In genomic region chr9:58249592-58250192, GRCm38 (mm10) we compare ENCODE assay signal across 8 mouse cellular contexts. TPM values are rescaled to one million over a fixed set of nuclear protein-coding genes. Genes with fewer than 3 reads are reported as not detected.
DNase-seq lines count a peak whose midpoint lies in the region; ATAC-seq and TF ChIP-seq lines count a peak whose summit lies in the region.

Pml (minus strand) TSS chr9:58249786.

- H3K4me1 ChIP-seq in E14TG2a.4 (replicated peaks; ENCODE audit: low read depth, low read length) = peaks cover 62% of the 10 kb centered on the region
- peaks cover 47% of the 10 kb centered on the region for H3K4me1 ChIP-seq in forebrain, embryonic 13.5 days
- H3K4me1 ChIP-seq in lung, embryonic 14.5 days (ENCODE audit: insufficient read depth) = peaks cover 12% of the 10 kb centered on the region
- peaks cover 17% of the 10 kb centered on the region for H3K4me1 ChIP-seq in olfactory bulb, adult 2 months (ENCODE audit: control insufficient read depth, insufficient read depth, low read length)

- H3K27me3 ChIP-seq in E14TG2a.4 (ENCODE audit: insufficient read depth, low read length) = no peaks in the 10 kb centered on the region
- no peaks in the 10 kb centered on the region for H3K27me3 ChIP-seq in forebrain, embryonic 13.5 days
- no peaks in the 10 kb centered on the region for H3K27me3 ChIP-seq in lung, embryonic 14.5 days (ENCODE audit: insufficient read depth, low read length)

- intact Hi-C loops in heart, postnatal 25 days (cut with DNase I) = no loop called here

- peak within 1 kb of the TSS; percentile 64 for H3K4me2 ChIP-seq in forebrain, embryonic 13.5 days
- H3K4me2 ChIP-seq in lung, embryonic 14.5 days = peak within 1 kb of the TSS; percentile 67

- peaks cover 24% of the 10 kb centered on the region for H3K36me3 ChIP-seq in E14TG2a.4 (ENCODE audit: insufficient read depth, low read length)
- H3K36me3 ChIP-seq in forebrain, embryonic 13.5 days (ENCODE audit: poor library complexity, severe bottlenecking) = no peaks in the 10 kb centered on the region
- H3K36me3 ChIP-seq in lung, embryonic 14.5 days (ENCODE audit: insufficient read depth) = peaks cover 12% of the 10 kb centered on the region

- 3% methylated on average over 16 of the region's 16 CpGs for WGBS in forebrain, embryonic 13.5 days
- 0% methylated on average over 16 of the region's 16 CpGs for WGBS in lung, embryonic 14.5 days
- WGBS in olfactory bulb, adult 2 months = under 1% methylated on average over 16 of the region's 16 CpGs

- H3K9ac ChIP-seq in forebrain, embryonic 13.5 days = peak within 1 kb of the TSS; percentile 72
- H3K9ac ChIP-seq in lung, embryonic 14.5 days = peak within 1 kb of the TSS; percentile 59

- 0 out of 2 replicates have a peak, but pooled peaks have one; percentile 25 for ATAC-seq in forebrain, embryonic 13.5 days
- peak; percentile 41; the same call in 1 of the 2 replicates for ATAC-seq in lung, embryonic 14.5 days (ENCODE audit: insufficient read depth)

- peak; percentile 71 for DNase-seq in c-Kit-positive CD71-positive TER-119-negative erythroid progenitor cells, embryonic 14.5 days (ENCODE audit: low read depth)
- peak; percentile 70 for DNase-seq in heart, postnatal 25 days (ENCODE audit: low spot score)
- DNase-seq in layer of hippocampus, adult 11-12 months (ENCODE audit: low spot score) = peak; percentile 63
- peak; percentile 87 for DNase-seq in lung, embryonic 14.5 days
- peak; percentile 73 for DNase-seq in thymus, postnatal 0 days (ENCODE audit: low spot score)

- TF ChIP-seq POLR2A in olfactory bulb, adult 2 months (IDR thresholded peaks at IDR 0.05; ENCODE audit: insufficient read depth, low read depth, low read length) = 0 out of 2 replicates have a peak, but pooled peaks have one; percentile 34

- H3K9me3 ChIP-seq in E14TG2a.4 (ENCODE audit: low read length) = no peaks in the 10 kb centered on the region
- no peaks in the 10 kb centered on the region for H3K9me3 ChIP-seq in forebrain, embryonic 13.5 days (replicated peaks)
- no peaks in the 10 kb centered on the region for H3K9me3 ChIP-seq in lung, embryonic 14.5 days (ENCODE audit: low read depth, low read length)

- H3K4me3 ChIP-seq in E14TG2a.4 (replicated peaks; ENCODE audit: low read length) = peak within 1 kb of the TSS; percentile 95
- peak within 1 kb of the TSS; percentile 42 for H3K4me3 ChIP-seq in forebrain, embryonic 13.5 days
- peak within 1 kb of the TSS; percentile 46 for H3K4me3 ChIP-seq in lung, embryonic 14.5 days (ENCODE audit: low read depth, low read length)
- H3K4me3 ChIP-seq in olfactory bulb, adult 2 months (ENCODE audit: insufficient read depth, low read depth, low read length) = peak within 1 kb of the TSS; percentile 93

- TF ChIP-seq CTCF in E14TG2a.4 (conservative IDR thresholded peaks at IDR 0.05; ENCODE audit: low read length) = peak; percentile 16
- peak; percentile 37 for TF ChIP-seq CTCF in lung, embryonic 14.5 days (IDR thresholded peaks at IDR 0.05; ENCODE audit: low read depth)
- no peak for TF ChIP-seq CTCF in olfactory bulb, adult 2 months (IDR thresholded peaks at IDR 0.05; ENCODE audit: insufficient read depth, low read depth, low read length)

- peak within 1 kb of the TSS; percentile 45 for H3K27ac ChIP-seq in forebrain, embryonic 13.5 days
- H3K27ac ChIP-seq in lung, embryonic 14.5 days (ENCODE audit: low read depth) = peak within 1 kb of the TSS; percentile 87
- peak within 1 kb of the TSS; percentile 87 for H3K27ac ChIP-seq in olfactory bulb, adult 2 months (ENCODE audit: insufficient read depth, low read depth, low read length)

RNA-seq across cellular contexts. Expression of gene Pml, which starts in this region (rescaled TPM):
- polyA plus RNA-seq in forebrain, embryonic 13.5 days (2015; fragmentation: Nextera tagmentation; extraction: Ambion mirVana) = 7.1 and 8.3 TPM in 2 replicates
- 10 to 100 TPM in 1 of 2 experiments, 1 to 10 TPM in 1; 10.0 to 12.6 TPM for total RNA-seq in heart, postnatal 25 days (2021)
- polyA plus RNA-seq in lung, embryonic 14.5 days (2014; fragmentation: Nextera tagmentation; extraction: Ambion mirVana) = 21.4 and 23.2 TPM in 2 replicates
- polyA plus RNA-seq in olfactory bulb, adult 2 months (2012; ENCODE audit: insufficient read depth, insufficient read length, low replicate concordance, missing spikeins) = not detected in 2 replicates
- 17.8 and 18.3 TPM in 2 replicates for polyA plus RNA-seq in thymus, postnatal 0 days (2015; fragmentation: Nextera tagmentation; extraction: Ambion mirVana)

Comparison
In these comparisons a context has a peak if more than half of its experiments do, and no peak if none do; other contexts are left out.
1. Peak in every context shown above with its lines: DNase-seq, ATAC-seq, H3K4me3 ChIP-seq and H3K27ac ChIP-seq.
2. H3K4me3 ChIP-seq: peak in every context shown above with its lines; median percentile 95 in E14TG2a.4; 93 in olfactory bulb, adult 2 months; 46 in lung, embryonic 14.5 days; 42 in forebrain, embryonic 13.5 days.